10 mouse cellular contexts compared by ENCODE assay signal in the genomic region with DNA sequence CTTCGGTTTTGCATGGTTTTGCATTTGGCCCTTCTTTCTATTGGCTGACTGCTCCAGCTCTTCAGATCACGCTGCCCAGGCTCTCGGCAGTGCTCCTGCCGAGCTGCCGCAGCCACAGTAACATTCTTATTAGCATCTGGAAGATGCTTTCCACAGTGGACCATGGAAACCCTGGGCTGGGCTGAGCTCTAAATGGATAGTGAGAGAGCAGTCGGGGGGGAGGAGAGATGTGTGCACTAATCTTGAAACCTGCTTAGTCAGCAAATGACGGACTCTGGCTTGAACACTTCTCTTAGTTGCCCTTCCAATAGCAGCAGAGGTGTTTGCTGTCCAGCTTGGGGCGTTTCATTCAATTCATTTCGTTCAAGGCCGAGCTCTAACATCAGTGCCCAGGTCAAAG. TPM values are rescaled to one million over a fixed set of nuclear protein-coding genes. Genes with fewer than 3 reads are reported as not detected.
DNase-seq lines count a peak whose midpoint lies in the region; ATAC-seq and TF ChIP-seq lines count a peak whose summit lies in the region.
"Had no signal": no experiment of that assay in that cellular context is flagged by ENCODE, and none has a peak within 500 bp of the region (broad histone marks: within the 10 kb centered on the region; RNA-seq: fewer than 3 reads in every experiment).

No protein-coding gene starts in this region.

- H3K4me3 ChIP-seq in heart, embryonic 15.5 days, result no peak overlapping the region
- no peak overlapping the region for H3K4me3 ChIP-seq in embryonic facial prominence, embryonic 14.5 days (ENCODE audit: low read depth, low read length)
- H3K4me3 ChIP-seq in midbrain, embryonic 10.5 days, result 0 out of 2 replicates have a peak overlapping the region, but pooled peaks have one; percentile 4

- TF ChIP-seq POLR2A in brain, embryonic 14.5 days (IDR thresholded peaks at IDR 0.05; ENCODE audit: borderline replicate concordance, extremely low read depth, insufficient read depth, insufficient read length, poor library complexity, severe bottlenecking), result no peak

- H3K9ac ChIP-seq in heart, embryonic 15.5 days, result no peak overlapping the region
- H3K9ac ChIP-seq in embryonic facial prominence, embryonic 14.5 days (ENCODE audit: low read depth, low read length), result no peak overlapping the region

- no peak overlapping the region for H3K27ac ChIP-seq in heart, embryonic 15.5 days
- no peak overlapping the region; the same call in 1 of the 2 replicates for H3K27ac ChIP-seq in embryonic facial prominence, embryonic 14.5 days (replicated peaks; ENCODE audit: low read depth, low read length)
- no peak overlapping the region for H3K27ac ChIP-seq in midbrain, embryonic 10.5 days (replicated peaks)

- H3K4me1 ChIP-seq in heart, embryonic 15.5 days (replicated peaks), result peaks cover 10% of the 10 kb centered on the region; the same call in 1 of the 2 replicates
- H3K4me1 ChIP-seq in embryonic facial prominence, embryonic 14.5 days (ENCODE audit: control insufficient read depth, insufficient read depth, low read length), result 0 out of 2 replicates have a peak, but pooled peaks cover 5% of the 10 kb centered on the region
- peaks cover 5% of the 10 kb centered on the region; the same call in 1 of the 2 replicates for H3K4me1 ChIP-seq in midbrain, embryonic 10.5 days

- no peak for DNase-seq in heart, adult 11 months
- DNase-seq in brain, embryonic 14.5 days (ENCODE audit: low read depth), result peak; percentile 52
- peak; percentile 30 for DNase-seq in embryonic facial prominence, embryonic 14.5 days (ENCODE audit: low spot score)
- peak; percentile 20 for DNase-seq in midbrain, embryonic 10.5 days (ENCODE audit: low spot score)
- DNase-seq in spleen, adult 12 weeks (ENCODE audit: low spot score), result no peak
- DNase-seq in layer of hippocampus, postnatal 10 days (ENCODE audit: low spot score in 2 of 2), result no peak
- no peak for DNase-seq in urinary bladder, postnatal 10 days (ENCODE audit: low spot score)
- DNase-seq: kidney, postnatal 25 days; lung, postnatal 10 days had no signal

- peak overlapping the region; percentile 26 for H3K4me2 ChIP-seq in heart, embryonic 15.5 days
- H3K4me2 ChIP-seq in embryonic facial prominence, embryonic 14.5 days (ENCODE audit: low read depth, low read length), result peak overlapping the region; percentile 34

- no peak for ATAC-seq in heart, embryonic 15.5 days (replicated peaks; ENCODE audit: insufficient number of reproducible peaks, insufficient read depth, low FRiP score, low read depth)
- ATAC-seq in embryonic facial prominence, embryonic 14.5 days (ENCODE audit: low read depth), result no peak

- H3K27me3 ChIP-seq in heart, embryonic 15.5 days, result no peaks in the 10 kb centered on the region
- H3K27me3 ChIP-seq in embryonic facial prominence, embryonic 14.5 days (replicated peaks; ENCODE audit: control insufficient read depth, insufficient read depth, low read length), result no peaks in the 10 kb centered on the region
- H3K27me3 ChIP-seq in midbrain, embryonic 10.5 days (ENCODE audit: low read depth, poor library complexity, severe bottlenecking), result no peaks in the 10 kb centered on the region

- 44% methylated on average over 10 of the region's 10 CpGs for WGBS in heart, embryonic 15.5 days
- WGBS in embryonic facial prominence, embryonic 14.5 days, result 40% methylated on average over 10 of the region's 10 CpGs
- 52% methylated on average over 10 of the region's 10 CpGs for WGBS in midbrain, embryonic 10.5 days

- H3K9me3 ChIP-seq in heart, embryonic 15.5 days (replicated peaks), result no peaks in the 10 kb centered on the region
- no peaks in the 10 kb centered on the region for H3K9me3 ChIP-seq in embryonic facial prominence, embryonic 14.5 days (ENCODE audit: control insufficient read depth, low read length)
- no peaks in the 10 kb centered on the region for H3K9me3 ChIP-seq in midbrain, embryonic 10.5 days (replicated peaks)

- H3K36me3 ChIP-seq in heart, embryonic 15.5 days, result no peaks in the 10 kb centered on the region
- H3K36me3 ChIP-seq in embryonic facial prominence, embryonic 14.5 days (ENCODE audit: control insufficient read depth, insufficient read depth, low read length), result no peaks in the 10 kb centered on the region
- H3K36me3 ChIP-seq in midbrain, embryonic 10.5 days, result no peaks in the 10 kb centered on the region

- TF ChIP-seq CTCF in brain, embryonic 14.5 days (IDR thresholded peaks at IDR 0.05; ENCODE audit: borderline replicate concordance, extremely low read depth, insufficient read depth, insufficient read length), result no peak

RNA-seq across cellular contexts. Expression of gene Picalm, which starts 30.8 kb away (rescaled TPM):
- 26.6 and 28.0 TPM in 2 replicates for polyA plus RNA-seq in heart, embryonic 15.5 days (2015; fragmentation: Nextera tagmentation; extraction: Ambion mirVana)
- polyA plus RNA-seq in brain, embryonic 14.5 days (2012; rRNA removed), result 182 and 193 TPM in 2 replicates
- polyA plus RNA-seq in embryonic facial prominence, embryonic 14.5 days (2014; fragmentation: Nextera tagmentation; extraction: Ambion mirVana), result 59.0 and 60.0 TPM in 2 replicates
- polyA plus RNA-seq in midbrain, embryonic 10.5 days (2016; fragmentation: Nextera tagmentation; extraction: Ambion mirVana), result 23.5 and 28.1 TPM in 2 replicates
- 100 to 1,000 TPM; 196 to 214 TPM for total RNA-seq in layer of hippocampus, postnatal 10 days (2021)

Comparison
In these comparisons a context has a peak if more than half of its experiments do, and no peak if none do; other contexts are left out.
1. DNase-seq: peak in brain, embryonic 14.5 days (single experiment), embryonic facial prominence, embryonic 14.5 days (single experiment) and midbrain, embryonic 10.5 days (single experiment); none in heart, adult 11 months (single experiment), spleen, adult 12 weeks (single experiment), layer of hippocampus, postnatal 10 days (0 of 2) and urinary bladder, postnatal 10 days (single experiment).